Mouse (Mus musculus) heart, postnatal 10 days (tissue): ENCODE data around the gene Kndc1. TPM values are rescaled to one million over a fixed set of nuclear protein-coding genes. Genes with fewer than 3 reads are reported as not detected.

Source experiments
- DNase-seq, 2 experiments: peaks; one replicate each; pipeline ENCODE4 v3.0.0; 2021
- intact Hi-C: fragments of 180-260 bp; cut with DNase I; formaldehyde crosslinking; loops from one replicate; pipeline ENCODE4 v1.15.1; 2025
- microRNA-seq, 2 experiments: library from miRNA; unstranded; fragments of <30 nt; microRNA quantifications; one replicate each; pipeline ENCODE4 v1.2.0; 2022
- total RNA-seq, 2 experiments: library from RNA; stranded (reverse); gene quantifications; 2 replicates each; pipeline ENCODE4 v1.2.3; 2021

Kndc1 gene
- total RNA-seq, 2 experiments from 2014 or later, result not detected

DNA sequence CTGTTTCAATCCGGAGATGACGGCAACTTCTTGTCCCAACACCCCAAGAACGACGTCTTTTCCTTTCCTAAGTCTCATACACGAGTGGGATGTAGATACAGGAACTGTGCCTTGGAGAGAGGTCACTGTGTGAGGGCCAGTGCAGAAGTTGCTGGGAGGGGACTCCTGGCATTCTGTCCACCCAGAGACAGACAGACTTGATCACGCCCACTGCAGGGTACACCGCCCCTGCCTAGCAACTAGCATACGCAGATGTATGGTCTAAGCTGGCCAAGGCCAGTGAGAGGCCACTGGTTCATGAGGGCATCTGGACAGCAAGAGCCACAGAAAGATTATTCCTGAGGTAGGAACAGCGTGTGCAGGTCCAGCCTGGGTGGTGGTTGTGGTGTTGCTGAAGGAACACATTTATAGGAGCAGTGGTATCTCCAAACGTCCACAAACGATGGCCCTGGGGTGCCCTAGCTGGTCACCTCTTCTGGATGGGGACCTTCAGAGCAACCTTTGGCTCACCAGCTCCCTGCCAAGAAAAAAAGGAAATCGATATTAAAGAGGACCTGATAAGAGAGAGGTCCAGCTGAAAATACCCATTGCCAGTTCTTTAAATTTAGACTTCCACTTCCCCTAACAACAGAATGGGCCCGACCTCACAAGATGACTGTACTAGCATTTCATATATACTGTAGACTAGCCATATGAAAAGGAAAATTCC is 84.7 kb downstream of the Kndc1 start:
- intact Hi-C loops, result no loop called here
- DNase-seq, result no peak

DNA sequence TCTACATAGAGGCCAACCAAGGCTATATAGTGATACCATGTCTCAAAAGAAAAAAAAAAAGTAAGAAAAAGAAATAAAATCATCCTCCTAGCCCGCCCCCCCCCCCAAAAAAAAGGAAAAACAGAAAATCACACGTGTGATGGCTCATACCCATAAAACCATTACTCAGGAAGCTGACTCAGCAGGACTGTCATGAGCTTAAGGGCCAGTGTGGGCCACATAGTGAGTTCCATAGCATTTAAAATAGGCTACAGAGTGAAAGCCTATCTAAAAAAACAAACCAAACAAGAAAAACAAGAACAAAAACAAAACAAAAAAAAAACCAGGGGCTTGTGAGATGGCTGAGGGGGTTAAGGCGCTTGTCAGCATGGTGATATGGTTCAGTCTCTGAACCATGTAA is 86.3 kb downstream of the Kndc1 start:
- intact Hi-C loops, result no loop called here
- no peak for DNase-seq

DNA sequence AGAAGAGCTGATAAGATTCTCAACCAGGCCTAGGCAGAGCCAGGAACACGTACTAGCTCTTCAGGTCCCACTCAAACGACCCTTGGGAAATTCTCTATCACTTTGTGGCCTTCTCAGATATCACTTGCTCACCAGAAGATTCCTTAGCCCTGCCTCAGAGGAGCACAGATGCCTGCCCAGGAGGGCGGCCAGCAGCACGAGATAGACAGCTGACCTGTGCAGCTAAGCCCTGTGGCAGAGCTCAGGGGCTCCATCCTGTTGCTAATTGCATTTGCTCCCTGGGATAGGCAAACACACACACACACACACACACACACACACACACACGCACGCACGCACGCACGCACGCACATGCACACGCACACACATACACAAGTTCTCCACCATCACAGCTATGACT is 87.6 kb downstream of the Kndc1 start:
- intact Hi-C loops, result no loop called here
- DNase-seq, result no peak

DNA sequence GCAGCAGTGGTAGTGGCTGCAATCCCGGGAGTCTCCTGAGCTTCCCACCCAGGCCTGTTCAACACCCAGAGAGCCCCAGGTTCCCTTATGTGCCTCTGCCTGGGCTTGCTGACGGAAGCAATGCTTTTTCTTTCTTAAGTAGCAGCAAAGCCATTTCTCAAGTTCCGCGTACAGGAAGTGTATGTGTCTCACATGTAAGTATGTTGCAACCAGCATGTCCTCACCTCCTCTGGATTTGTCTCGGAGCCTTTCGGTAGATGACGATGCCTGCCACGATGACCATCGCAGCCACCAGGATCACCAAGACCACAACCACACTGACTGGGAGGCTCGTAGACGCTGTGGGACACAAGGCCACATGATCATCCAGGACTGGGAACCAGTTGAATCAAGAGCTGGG is 90.0 kb downstream of the Kndc1 start:
- intact Hi-C loops, result no loop called here
- no peak for DNase-seq

DNA sequence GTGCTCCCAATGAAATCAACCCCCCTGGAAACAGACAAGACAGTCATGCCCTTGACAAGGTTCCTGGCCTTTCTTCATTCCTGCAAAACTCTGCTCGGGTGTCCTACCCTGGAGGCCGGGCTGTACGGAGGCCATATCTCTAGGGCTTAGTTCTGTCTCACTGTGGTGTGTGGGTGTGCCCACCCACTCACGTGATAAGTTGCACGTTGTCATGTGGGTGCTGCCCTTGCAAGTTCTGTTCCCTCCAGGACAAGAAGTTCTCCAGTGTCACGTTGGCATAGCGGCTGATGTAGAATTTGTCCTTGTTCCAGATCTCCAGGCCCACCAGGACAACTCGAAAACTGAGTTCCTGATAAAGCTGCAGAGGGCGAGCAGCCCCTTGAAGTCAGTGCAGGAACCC is 93.8 kb downstream of the Kndc1 start:
- intact Hi-C loops, result no loop called here
- no peak for DNase-seq

DNA sequence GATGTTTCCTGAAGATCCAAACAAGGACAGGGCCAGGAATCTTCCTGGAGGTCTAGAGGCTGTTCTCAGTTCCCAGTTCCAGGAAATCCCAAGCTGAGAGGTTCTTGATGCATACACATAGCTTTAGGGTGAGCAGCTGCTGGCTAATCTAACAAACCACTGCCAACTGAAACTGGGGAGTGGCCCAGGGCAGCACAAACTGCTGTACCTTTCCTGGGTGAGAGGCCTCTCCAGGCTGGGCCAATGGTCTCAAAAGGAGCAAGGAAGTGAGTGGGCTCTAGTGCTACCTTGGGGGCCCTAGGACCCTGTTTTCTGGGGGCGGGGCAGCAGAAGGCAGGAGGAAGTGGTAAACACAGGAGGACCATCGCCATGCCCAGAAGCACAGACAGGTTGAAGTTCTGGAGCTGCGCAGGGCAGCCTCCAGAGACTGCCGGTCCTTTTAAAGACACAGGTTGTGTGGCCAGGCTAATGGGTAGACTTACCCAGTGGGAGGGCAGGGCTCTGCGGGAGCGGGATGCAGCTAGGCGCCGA is 96.4 kb downstream of the Kndc1 start:
- intact Hi-C loops, result no loop called here
- DNase-seq, result no peak

Small RNA genes within 50 kb of the gene (microRNA-seq; reads per million reads assigned to microRNA genes)
- gene Mir202, result 0.24 to 0.35 reads per million in 2 experiments
- gene Mir7062, result 0 to 0.70 reads per million in 2 experiments
- 0 reads per million in 2 experiments for gene mmu-mir-7686

Other genes starting within 250 kb of the Kndc1 start
- under 1 TPM in 1 of 2 experiments, not detected in 1; 0.31 TPM for gene Cfap46, start 210.9 kb upstream of the Kndc1 start, total RNA-seq
- gene Adgra1, start 60.5 kb upstream of the Kndc1 start, total RNA-seq, result not detected
- not detected for gene Utf1, start 49.1 kb downstream of the Kndc1 start, total RNA-seq
- not detected for gene 6430531B16Rik, start 84.1 kb downstream of the Kndc1 start, total RNA-seq
- gene Adam8, start 97.9 kb downstream of the Kndc1 start, total RNA-seq, result under 1 TPM; 0.30 to 0.86 TPM
- gene Zfp511, start 141.7 kb downstream of the Kndc1 start, total RNA-seq, result 10 to 100 TPM; 13.1 to 13.8 TPM
- gene Tubgcp2, start 142.0 kb downstream of the Kndc1 start, total RNA-seq, result 10 to 100 TPM; 36.5 to 37.1 TPM
- gene Msx3, start 154.4 kb downstream of the Kndc1 start, total RNA-seq, result not detected
- under 1 TPM in 1 of 2 experiments, not detected in 1; 0.25 TPM for gene Caly, start 187.9 kb downstream of the Kndc1 start, total RNA-seq
- not detected for gene Prap1, start 198.7 kb downstream of the Kndc1 start, total RNA-seq
- 10 to 100 TPM; 90.7 to 93.7 TPM for gene Fuom, start 207.7 kb downstream of the Kndc1 start, total RNA-seq
- gene Paox, start 221.1 kb downstream of the Kndc1 start, total RNA-seq, result 1 to 10 TPM; 4.1 to 5.6 TPM
- gene Echs1, start 221.8 kb downstream of the Kndc1 start, total RNA-seq, result 100 to 1,000 TPM; 240 to 272 TPM
- 10 to 100 TPM; 22.9 to 25.3 TPM for gene Mtg1, start 242.9 kb downstream of the Kndc1 start, total RNA-seq